9 mouse cellular contexts compared by ENCODE assay signal in the genomic region with DNA sequence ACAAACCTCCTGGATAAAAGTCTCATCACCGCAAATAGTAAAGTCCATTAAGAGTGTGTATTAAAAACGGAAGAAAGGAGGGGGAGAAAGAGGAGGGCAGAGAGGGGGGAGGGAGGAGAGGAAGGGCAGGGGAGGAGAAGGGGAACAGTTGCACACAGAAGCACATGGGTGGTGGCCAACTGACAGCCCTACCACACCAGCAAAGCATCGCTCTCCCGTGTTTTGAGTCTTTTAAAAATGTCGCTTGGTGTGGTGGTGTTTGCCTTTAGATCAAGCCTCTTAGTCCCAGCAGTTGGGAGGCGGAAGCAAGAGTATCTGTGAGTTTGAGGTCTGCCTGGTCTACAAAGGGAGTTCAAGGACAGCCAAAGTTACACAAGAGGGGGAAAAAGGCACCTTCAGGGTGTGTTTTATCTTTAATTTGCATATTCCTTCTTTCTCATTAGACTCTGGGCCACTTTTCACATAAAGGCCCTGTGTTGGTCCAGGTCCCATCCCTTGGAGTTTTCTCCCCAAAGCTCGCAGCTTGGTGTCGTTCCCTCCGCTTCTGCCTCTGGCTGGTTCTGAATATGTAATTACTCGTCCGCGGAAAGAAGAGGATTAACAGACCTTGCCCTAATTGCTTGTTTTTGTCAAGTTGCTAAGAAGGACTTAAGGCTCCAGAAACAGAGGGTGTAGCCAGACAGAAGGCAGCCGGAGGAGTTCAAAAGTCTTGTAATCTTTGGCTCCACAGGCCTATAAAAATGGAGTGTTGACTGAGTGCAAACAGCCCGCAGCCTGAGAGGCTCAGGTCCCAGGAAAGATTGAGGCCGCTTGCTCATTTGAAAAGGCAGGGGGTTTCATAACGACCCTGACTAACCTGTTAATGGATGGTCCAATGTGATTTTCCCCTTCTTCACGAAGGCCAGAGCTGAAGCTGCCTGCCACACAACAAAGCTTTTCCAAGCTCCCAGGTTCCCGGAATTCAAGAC. TPM values are rescaled to one million over a fixed set of nuclear protein-coding genes. Genes with fewer than 3 reads are reported as not detected.
DNase-seq lines count a peak whose midpoint lies in the region; ATAC-seq and TF ChIP-seq lines count a peak whose summit lies in the region.
"Had no signal": no experiment of that assay in that cellular context is flagged by ENCODE, and none has a peak within 500 bp of the region (broad histone marks: within the 10 kb centered on the region; RNA-seq: fewer than 3 reads in every experiment).

No protein-coding gene starts in this region.

- peak overlapping the region; percentile 48 for H3K4me3 ChIP-seq in E14TG2a.4 (replicated peaks; ENCODE audit: low read length)
- H3K4me3 ChIP-seq in embryonic facial prominence, embryonic 11.5 days (ENCODE audit: low read depth, low read length), result no peak overlapping the region
- H3K4me3 ChIP-seq in hindbrain, postnatal 0 days (ENCODE audit: low read length), result no peak overlapping the region
- no peak overlapping the region for H3K4me3 ChIP-seq in liver, embryonic 12.5 days
- H3K4me3 ChIP-seq: erythroblast, embryonic 14.5 days had no signal

- no peak overlapping the region for H3K4me2 ChIP-seq in embryonic facial prominence, embryonic 11.5 days (ENCODE audit: low read depth, low read length)
- 0 out of 2 replicates have a peak overlapping the region, but pooled peaks have one; percentile 6 for H3K4me2 ChIP-seq in hindbrain, postnatal 0 days (ENCODE audit: low read depth, low read length)
- no peak overlapping the region for H3K4me2 ChIP-seq in liver, embryonic 12.5 days

- no peak for TF ChIP-seq CTCF in E14TG2a.4 (conservative IDR thresholded peaks at IDR 0.05; ENCODE audit: low read length)
- no peak for TF ChIP-seq CTCF in hindbrain, postnatal 0 days (IDR thresholded peaks at IDR 0.05; ENCODE audit: low read depth)

- H3K36me3 ChIP-seq in E14TG2a.4 (ENCODE audit: insufficient read depth, low read length), result no peaks in the 10 kb centered on the region
- H3K36me3 ChIP-seq in embryonic facial prominence, embryonic 11.5 days (replicated peaks; ENCODE audit: control insufficient read depth, insufficient read depth, low read depth, low read length), result no peaks in the 10 kb centered on the region
- H3K36me3 ChIP-seq in hindbrain, postnatal 0 days (ENCODE audit: insufficient read depth, low read length), result no peaks in the 10 kb centered on the region
- H3K36me3 ChIP-seq in liver, embryonic 12.5 days, result no peaks in the 10 kb centered on the region

- intact Hi-C loops in left cerebral cortex, postnatal 10 days (cut with DNase I), result no loop called here

- H3K27ac ChIP-seq in embryonic facial prominence, embryonic 11.5 days (replicated peaks; ENCODE audit: low read depth, low read length), result no peak overlapping the region
- no peak overlapping the region for H3K27ac ChIP-seq in hindbrain, postnatal 0 days
- no peak overlapping the region for H3K27ac ChIP-seq in liver, embryonic 12.5 days

- DNase-seq in embryonic facial prominence, embryonic 11.5 days (ENCODE audit: low spot score), result peak; percentile 43
- DNase-seq in hindbrain, postnatal 0 days (ENCODE audit: low spot score), result peak; percentile 23
- peak; percentile 76 for DNase-seq in lung, postnatal 25 days (ENCODE audit: low spot score)
- DNase-seq in left cerebral cortex, postnatal 10 days (ENCODE audit: extremely low spot score in 1 of 2, low spot score in 2 of 2), result no peak
- DNase-seq in left cerebral cortex, adult 11 months (ENCODE audit: low spot score), result no peak

- H3K27me3 ChIP-seq in E14TG2a.4 (ENCODE audit: insufficient read depth, low read length), result no peaks in the 10 kb centered on the region
- no peaks in the 10 kb centered on the region for H3K27me3 ChIP-seq in embryonic facial prominence, embryonic 11.5 days (ENCODE audit: control insufficient read depth, insufficient read depth, low read length)
- no peaks in the 10 kb centered on the region for H3K27me3 ChIP-seq in hindbrain, postnatal 0 days (ENCODE audit: insufficient read depth, low read length)
- H3K27me3 ChIP-seq in liver, embryonic 12.5 days (replicated peaks), result no peaks in the 10 kb centered on the region

- no peak overlapping the region for H3K9ac ChIP-seq in embryonic facial prominence, embryonic 11.5 days (replicated peaks; ENCODE audit: low read length)
- H3K9ac ChIP-seq in hindbrain, postnatal 0 days (replicated peaks; ENCODE audit: low read length), result no peak overlapping the region
- H3K9ac ChIP-seq in liver, embryonic 12.5 days, result no peak overlapping the region

- ATAC-seq in embryonic facial prominence, embryonic 11.5 days (replicated peaks; ENCODE audit: insufficient number of reproducible peaks, low FRiP score, low TSS enrichment, low read depth), result no peak
- 0 out of 2 replicates have a peak, but pooled peaks have one; percentile 18 for ATAC-seq in hindbrain, postnatal 0 days
- ATAC-seq in liver, embryonic 12.5 days, result no peak
- no peak for ATAC-seq in megakaryocyte-erythroid progenitor cell, adult 5-6 weeks (replicated peaks; ENCODE audit: low FRiP score, low TSS enrichment, poor library complexity, severe bottlenecking)

- no peaks in the 10 kb centered on the region for H3K9me3 ChIP-seq in E14TG2a.4 (ENCODE audit: low read length)
- H3K9me3 ChIP-seq in embryonic facial prominence, embryonic 11.5 days (replicated peaks; ENCODE audit: control insufficient read depth, low read length), result no peaks in the 10 kb centered on the region
- no peaks in the 10 kb centered on the region for H3K9me3 ChIP-seq in hindbrain, postnatal 0 days (ENCODE audit: low read length)
- no peaks in the 10 kb centered on the region for H3K9me3 ChIP-seq in liver, embryonic 12.5 days (replicated peaks)

- 19% methylated on average over 18 of the region's 18 CpGs for WGBS in embryonic facial prominence, embryonic 11.5 days
- 25% methylated on average over 18 of the region's 18 CpGs for WGBS in hindbrain, postnatal 0 days
- 49% methylated on average over 18 of the region's 18 CpGs for WGBS in liver, embryonic 12.5 days (ENCODE audit: insufficient replicate concordance)

- peaks cover 46% of the 10 kb centered on the region for H3K4me1 ChIP-seq in E14TG2a.4 (replicated peaks; ENCODE audit: low read depth, low read length)
- no peaks in the 10 kb centered on the region for H3K4me1 ChIP-seq in embryonic facial prominence, embryonic 11.5 days (ENCODE audit: control insufficient read depth, insufficient read depth, low read length)
- no peaks in the 10 kb centered on the region for H3K4me1 ChIP-seq in hindbrain, postnatal 0 days (ENCODE audit: insufficient read depth, low read length)
- no peaks in the 10 kb centered on the region for H3K4me1 ChIP-seq in liver, embryonic 12.5 days

RNA-seq across cellular contexts. Expression of a gene that starts 35.6 kb away (rescaled TPM):
- 115 and 123 TPM in 2 replicates for polyA plus RNA-seq in embryonic facial prominence, embryonic 11.5 days (2014; fragmentation: Nextera tagmentation; extraction: Ambion mirVana)
- 65.3 and 74.0 TPM in 2 replicates for total RNA-seq in hindbrain, postnatal 0 days (2014; rRNA removed)
- 32.5 and 35.2 TPM in 2 replicates for polyA plus RNA-seq in hindbrain, postnatal 0 days (2015; fragmentation: Nextera tagmentation; extraction: Ambion mirVana)
- polyA plus RNA-seq in liver, embryonic 12.5 days (2016; fragmentation: Nextera tagmentation; extraction: Ambion mirVana), result 17.9 and 18.7 TPM in 2 replicates
- total RNA-seq in megakaryocyte-erythroid progenitor cell, adult 5-6 weeks (2014; fragmentation: Nextera tagmentation), result 5.4 and 14.8 TPM in 2 replicates
- total RNA-seq in megakaryocyte-erythroid progenitor cell, adult 5-6 weeks (2017), result 20.6 and 20.9 TPM in 2 replicates
- 10 to 100 TPM; 68.8 to 72.4 TPM for total RNA-seq in left cerebral cortex, postnatal 10 days (2021)

Comparison
In these comparisons a context has a peak if more than half of its experiments do, and no peak if none do; other contexts are left out.
1. DNase-seq: peak in embryonic facial prominence, embryonic 11.5 days (single experiment), hindbrain, postnatal 0 days (single experiment) and lung, postnatal 25 days (single experiment); none in left cerebral cortex, postnatal 10 days (0 of 2) and left cerebral cortex, adult 11 months (single experiment).